Mouse (Mus musculus) heart, postnatal 10 days (tissue): ENCODE data around the gene Kcnk2. TPM values are rescaled to one million over a fixed set of nuclear protein-coding genes. Genes with fewer than 3 reads are reported as not detected.

Experiments used
- DNase-seq, 2 experiments: peaks; one replicate each; pipeline ENCODE4 v3.0.0; 2021
- intact Hi-C: fragments of 180-260 bp; cut with DNase I; formaldehyde crosslinking; loops from one replicate; pipeline ENCODE4 v1.15.1; 2025
- total RNA-seq, 2 experiments: library from RNA; stranded (reverse); gene quantifications; 2 replicates each; pipeline ENCODE4 v1.2.3; 2021

Gene Kcnk2
- total RNA-seq, 2 experiments from 2014 or later = 4.5 to 7.1 TPM

GRCm38 (mm10) chr1:189227479-189227878 is 174.6 kb downstream of the Kcnk2 start:
- intact Hi-C loops = loop anchor here (5.0 kb wide), 1 partner anchor 200 kb away; no protein-coding TSS in a partner anchor
- DNase-seq = no peak

DNA sequence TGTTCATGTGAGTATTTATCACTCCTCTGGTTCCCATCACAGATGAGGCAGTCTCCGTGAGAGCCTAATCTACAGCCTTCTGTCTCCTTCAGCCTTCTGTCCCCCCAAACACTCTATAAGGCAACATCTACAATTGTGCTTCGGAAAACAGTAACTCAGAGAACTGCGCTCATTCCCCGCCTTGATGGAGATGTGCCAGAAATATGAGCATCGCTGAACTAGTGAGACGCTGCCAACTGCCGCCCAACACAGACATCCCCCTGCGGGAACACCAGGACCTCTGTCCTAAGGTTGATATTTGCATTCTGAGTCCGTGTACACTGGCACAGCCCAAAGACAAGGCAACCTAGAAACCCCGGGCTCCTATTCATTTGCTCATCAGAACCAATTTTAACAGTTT is 183.0 kb downstream of the Kcnk2 start:
- peak; percentile 11 to 14 for DNase-seq
- intact Hi-C loops = no loop called here

GRCm38 (mm10) chr1:189217751-189218564 is 184.1 kb downstream of the Kcnk2 start:
- intact Hi-C loops = no loop called here
- DNase-seq = peak; percentile 7 to 17

DNA sequence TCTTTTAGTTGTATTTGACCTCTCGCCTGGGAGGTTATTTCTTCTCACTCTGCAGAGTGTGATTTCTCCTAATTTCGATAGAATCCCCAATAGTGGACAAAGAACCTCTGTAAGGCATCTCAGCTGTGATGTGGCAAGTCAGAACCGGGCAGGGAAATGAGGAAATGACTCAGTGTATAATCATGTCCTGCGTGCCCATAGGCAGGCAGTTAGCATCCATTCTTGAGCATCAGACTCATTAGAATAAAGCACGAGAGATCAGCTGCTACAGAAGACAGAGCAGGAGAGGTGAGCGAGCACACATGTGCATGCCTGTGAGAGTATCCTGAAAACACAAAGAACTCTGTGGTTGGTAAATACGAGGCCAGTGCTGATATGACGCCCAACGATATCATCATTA is 186.9 kb downstream of the Kcnk2 start:
- intact Hi-C loops = no loop called here
- DNase-seq = peak in 1 of 2 experiments; percentile 5

GRCm38 (mm10) chr1:189214477-189214876 is 187.6 kb downstream of the Kcnk2 start:
- DNase-seq = no peak
- intact Hi-C loops = no loop called here

DNA sequence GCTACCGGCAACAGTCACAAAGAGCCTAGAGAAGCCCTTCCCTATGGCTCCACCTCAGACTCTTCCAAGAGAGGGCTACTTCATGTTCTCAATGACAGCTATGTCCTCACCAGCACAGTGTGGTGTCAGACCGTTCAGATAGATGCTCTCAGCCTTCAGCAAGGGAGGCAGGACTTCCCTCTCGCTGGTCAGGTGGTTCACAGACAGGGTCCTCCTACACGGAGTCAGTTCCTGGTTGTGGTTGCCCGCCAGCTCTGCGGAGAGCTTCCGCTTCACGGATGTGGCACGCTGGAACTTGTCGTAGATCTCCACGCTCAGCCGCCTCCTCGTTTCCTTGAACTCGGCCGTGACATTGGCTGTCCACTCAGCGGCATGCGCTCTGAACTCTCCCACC is 192.4 kb downstream of the Kcnk2 start:
- intact Hi-C loops = no loop called here

GRCm38 (mm10) chr1:189209029-189209714 is 192.9 kb downstream of the Kcnk2 start:
- DNase-seq = no peak
- intact Hi-C loops = no loop called here

More for the DNA sequence above, 192.4 kb downstream of the Kcnk2 start:
- DNase-seq = no peak

DNA sequence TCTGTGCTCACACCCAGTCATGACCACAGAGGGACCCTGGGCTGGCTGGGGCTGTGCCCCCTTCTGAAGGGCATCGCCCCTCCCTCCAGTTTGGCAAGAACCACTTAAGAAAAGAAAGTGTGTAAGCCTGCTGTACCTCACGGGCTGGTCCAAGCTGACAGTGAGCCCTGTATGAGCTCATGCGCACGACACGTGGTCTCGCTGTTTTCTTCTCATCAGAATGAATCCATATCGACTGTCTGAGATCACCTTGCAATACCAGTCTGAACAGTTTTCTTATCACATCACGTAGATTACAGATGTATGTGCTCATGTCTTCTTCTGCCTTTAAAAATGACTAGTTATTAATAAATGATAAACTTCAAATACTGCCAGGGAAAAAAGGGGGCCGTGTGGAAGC is 193.5 kb downstream of the Kcnk2 start:
- no peak for DNase-seq
- intact Hi-C loops = no loop called here

- intact Hi-C loops = no loop called here
- DNase-seq = no peak
These were observed 206.3 kb downstream of the Kcnk2 start for GRCm38 (mm10) chr1:189195758-189196157.

GRCm38 (mm10) chr1:189187737-189188390 is 214.2 kb downstream of the Kcnk2 start:
- intact Hi-C loops = no loop called here
- DNase-seq = peak; percentile 12 to 17

DNA sequence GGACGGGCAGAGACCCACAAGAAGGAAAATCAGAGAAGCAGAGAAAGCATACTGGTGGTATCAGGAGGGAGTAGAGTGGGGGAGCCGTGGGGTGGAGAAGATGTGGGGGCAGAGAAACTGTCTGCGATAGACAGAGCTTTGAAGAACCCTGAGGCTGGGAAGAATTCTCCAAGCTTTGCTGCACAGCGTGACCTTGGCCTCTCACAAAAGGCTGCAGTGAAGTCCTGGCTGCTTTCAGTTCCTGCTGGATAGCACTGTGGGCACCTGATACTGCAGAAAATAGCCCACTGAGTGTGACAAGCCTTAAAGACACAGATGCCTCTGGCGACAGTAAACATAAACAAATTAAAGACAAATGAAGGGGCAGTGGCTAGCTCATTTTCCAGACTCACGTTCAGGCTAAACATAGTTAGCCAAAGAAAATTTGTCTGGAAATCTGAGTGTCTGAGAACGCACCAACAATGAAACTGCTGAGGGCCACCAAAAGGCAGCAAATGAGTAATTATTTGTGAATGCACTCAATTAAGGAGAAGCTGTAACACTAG is 216.8 kb downstream of the Kcnk2 start:
- peak; percentile 32 to 43 for DNase-seq
- intact Hi-C loops = no loop called here

- intact Hi-C loops = no loop called here
- DNase-seq = no peak
These were observed 224.3 kb downstream of the Kcnk2 start for GRCm38 (mm10) chr1:189177746-189178145.

DNA sequence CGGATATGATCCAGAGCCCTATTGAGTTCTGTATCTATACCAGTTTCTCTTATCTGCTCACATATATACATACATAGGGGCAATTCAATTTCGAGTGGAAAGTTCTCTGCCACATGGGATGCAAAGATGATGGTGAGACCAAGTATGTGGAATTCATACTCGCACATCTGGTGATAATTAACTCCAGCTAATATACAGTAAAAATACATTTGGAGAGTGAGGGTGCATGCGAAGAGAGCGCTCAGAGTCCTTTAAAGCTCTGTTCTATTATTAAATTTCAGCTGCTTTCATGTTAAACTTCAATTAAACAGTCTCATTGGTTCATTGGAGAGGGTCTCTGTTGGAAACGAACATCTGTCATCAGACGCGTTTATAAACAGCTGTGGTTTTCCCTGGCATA is 228.6 kb downstream of the Kcnk2 start:
- intact Hi-C loops = no loop called here
- no peak for DNase-seq

- no peak for DNase-seq
- intact Hi-C loops = no loop called here
These were observed 230.9 kb downstream of the Kcnk2 start for GRCm38 (mm10) chr1:189171138-189171537.

DNA sequence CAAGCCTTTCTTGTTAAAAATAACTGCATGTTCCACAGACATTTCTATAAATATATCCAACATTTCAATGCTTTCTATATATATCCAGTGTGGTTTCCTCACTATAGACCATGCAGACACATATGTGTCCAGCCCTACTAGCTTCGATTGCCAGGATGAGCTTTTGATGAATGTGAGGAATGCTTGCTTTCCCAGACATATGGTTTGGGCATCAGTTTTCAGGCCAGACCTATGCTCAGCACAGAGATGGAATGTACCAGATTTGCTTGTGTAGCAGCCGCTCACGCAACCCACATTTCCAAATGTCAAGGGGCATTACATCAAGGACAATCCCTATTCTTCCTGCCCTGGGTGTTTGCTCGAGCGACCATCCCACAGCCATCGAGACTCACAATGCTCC is 236.3 kb downstream of the Kcnk2 start:
- intact Hi-C loops = no loop called here

DNA sequence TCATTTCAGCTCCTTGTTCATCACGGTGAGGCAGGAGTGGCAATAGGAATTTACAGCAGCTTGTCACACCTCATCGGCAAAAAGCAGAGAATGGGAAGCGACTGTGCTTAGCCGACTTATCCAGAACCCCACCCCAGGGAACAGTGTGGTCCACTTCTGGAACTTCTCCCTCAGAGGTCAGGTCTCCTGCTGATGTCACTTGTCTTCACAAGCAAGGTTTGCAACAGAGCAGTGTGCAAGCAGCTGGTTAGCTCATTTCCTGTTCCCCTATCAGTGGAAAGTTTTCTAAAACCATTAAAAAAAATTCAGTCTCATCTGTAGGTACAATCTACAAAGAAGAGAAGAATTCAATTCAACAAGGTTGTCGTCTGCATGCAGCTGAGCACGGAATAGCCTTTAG is 236.9 kb downstream of the Kcnk2 start:
- intact Hi-C loops = no loop called here
- peak; percentile 13 to 19 for DNase-seq

More for the DNA sequence above, 236.3 kb downstream of the Kcnk2 start:
- no peak for DNase-seq

DNA sequence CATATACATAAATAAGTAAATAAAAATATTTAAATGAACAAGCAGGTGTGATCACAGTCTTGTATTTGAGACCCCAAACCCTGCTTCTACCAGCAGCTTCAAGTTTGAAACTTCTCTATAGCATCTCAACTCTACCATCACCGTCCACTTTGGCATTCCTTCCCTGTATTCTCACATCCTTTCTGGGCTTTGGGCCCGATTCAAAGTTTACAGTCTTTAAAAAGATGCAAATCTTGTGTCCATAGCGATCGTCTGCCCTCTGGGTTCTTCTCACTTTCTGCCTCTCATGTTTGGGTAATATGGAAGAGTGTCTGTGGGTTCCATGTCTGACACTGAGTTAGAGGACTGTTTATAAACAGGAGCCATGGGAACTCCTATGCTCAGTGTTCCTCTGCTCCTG is 237.4 kb downstream of the Kcnk2 start:
- intact Hi-C loops = no loop called here
- no peak for DNase-seq

GRCm38 (mm10) chr1:189164241-189164640 is 237.8 kb downstream of the Kcnk2 start:
- intact Hi-C loops = no loop called here
- DNase-seq = no peak
